ENCODE assay signal across 7 mouse cellular contexts in genomic region chr1:181880752-181881325, GRCm38 (mm10). TPM values are rescaled to one million over a fixed set of nuclear protein-coding genes. Genes with fewer than 3 reads are reported as not detected.
A peak's percentile ranks its signal among the peaks of the same experiment; 100 is the strongest.
DNase-seq lines count a peak whose midpoint lies in the region; ATAC-seq and TF ChIP-seq lines count a peak whose summit lies in the region.

No protein-coding gene starts in this region.

- no peaks in the 10 kb centered on the region for H3K27me3 ChIP-seq in kidney, embryonic 15.5 days
- no peaks in the 10 kb centered on the region for H3K27me3 ChIP-seq in forebrain, embryonic 13.5 days
- H3K27me3 ChIP-seq in midbrain, postnatal 0 days (ENCODE audit: insufficient read depth, low read length): no peaks in the 10 kb centered on the region

- H3K36me3 ChIP-seq in kidney, embryonic 15.5 days: no peaks in the 10 kb centered on the region
- H3K36me3 ChIP-seq in forebrain, embryonic 13.5 days (ENCODE audit: poor library complexity, severe bottlenecking): no peaks in the 10 kb centered on the region
- no peaks in the 10 kb centered on the region for H3K36me3 ChIP-seq in midbrain, postnatal 0 days (ENCODE audit: insufficient read depth, low read length)

- no peaks in the 10 kb centered on the region for H3K9me3 ChIP-seq in kidney, embryonic 15.5 days (replicated peaks)
- H3K9me3 ChIP-seq in forebrain, embryonic 13.5 days (replicated peaks): no peaks in the 10 kb centered on the region
- H3K9me3 ChIP-seq in midbrain, postnatal 0 days (ENCODE audit: low read length): no peaks in the 10 kb centered on the region

- no peak overlapping the region for H3K9ac ChIP-seq in kidney, embryonic 15.5 days
- H3K9ac ChIP-seq in forebrain, embryonic 13.5 days: no peak overlapping the region
- H3K9ac ChIP-seq in midbrain, postnatal 0 days (replicated peaks; ENCODE audit: low read length, poor library complexity, severe bottlenecking): no peak overlapping the region

- no peak overlapping the region for H3K27ac ChIP-seq in kidney, embryonic 15.5 days
- H3K27ac ChIP-seq in forebrain, embryonic 13.5 days: no peak overlapping the region
- H3K27ac ChIP-seq in midbrain, postnatal 0 days (ENCODE audit: low read depth, low read length): no peak overlapping the region

- H3K4me2 ChIP-seq in kidney, embryonic 15.5 days: no peak overlapping the region
- no peak overlapping the region for H3K4me2 ChIP-seq in forebrain, embryonic 13.5 days
- no peak overlapping the region for H3K4me2 ChIP-seq in midbrain, postnatal 0 days (ENCODE audit: low read depth, low read length, poor library complexity, severe bottlenecking)

- WGBS in kidney, embryonic 15.5 days: 58% methylated on average over 15 of the region's 15 CpGs
- 55% methylated on average over 15 of the region's 15 CpGs for WGBS in forebrain, embryonic 13.5 days
- 58% methylated on average over 15 of the region's 15 CpGs for WGBS in midbrain, postnatal 0 days

- H3K4me1 ChIP-seq in kidney, embryonic 15.5 days: 0 out of 2 replicates have a peak, but pooled peaks cover 4% of the 10 kb centered on the region
- H3K4me1 ChIP-seq in forebrain, embryonic 13.5 days: peaks cover 8% of the 10 kb centered on the region; the same call in 1 of the 2 replicates
- H3K4me1 ChIP-seq in midbrain, postnatal 0 days (ENCODE audit: insufficient read depth, low read length): no peaks in the 10 kb centered on the region

- peak; percentile 23 to 39 for DNase-seq in kidney, postnatal 4 days
- peak; percentile 69 for DNase-seq in WW6 (ENCODE audit: low read depth, low spot score)
- peak; percentile 40 for DNase-seq in midbrain, postnatal 0 days (ENCODE audit: low spot score)
- DNase-seq in ovary, postnatal 14 days (ENCODE audit: low spot score): no peak
- no peak for DNase-seq in spleen, adult 18-20 months

- no peak overlapping the region for H3K4me3 ChIP-seq in kidney, embryonic 15.5 days (replicated peaks)
- H3K4me3 ChIP-seq in forebrain, embryonic 13.5 days: no peak overlapping the region
- no peak overlapping the region for H3K4me3 ChIP-seq in midbrain, postnatal 0 days (ENCODE audit: low read depth, low read length)

- peak; percentile 41; the same call in 1 of the 2 replicates for TF ChIP-seq CTCF in midbrain, postnatal 0 days (IDR thresholded peaks at IDR 0.05)

- no peak for ATAC-seq in kidney, embryonic 15.5 days (replicated peaks; ENCODE audit: low FRiP score)
- peak; percentile 52; the same call in 1 of the 2 replicates for ATAC-seq in forebrain, embryonic 13.5 days
- ATAC-seq in midbrain, postnatal 0 days (ENCODE audit: low FRiP score): 0 out of 2 replicates have a peak, but pooled peaks have one; percentile 22

RNA-seq across cellular contexts. Expression of gene Lbr, which starts 38.0 kb away (rescaled TPM):
- polyA plus RNA-seq in kidney, embryonic 15.5 days (2015; fragmentation: Nextera tagmentation; extraction: Ambion mirVana): 112 and 114 TPM in 2 replicates
- polyA plus RNA-seq in forebrain, embryonic 13.5 days (2015; fragmentation: Nextera tagmentation; extraction: Ambion mirVana): 93.6 and 102 TPM in 2 replicates
- total RNA-seq in midbrain, postnatal 0 days (2014; rRNA removed): 22.1 and 22.3 TPM in 2 replicates
- polyA plus RNA-seq in midbrain, postnatal 0 days (2015; fragmentation: Nextera tagmentation; extraction: Ambion mirVana): 20.2 and 20.3 TPM in 2 replicates

Comparison
In these comparisons a context has a peak if more than half of its experiments do, and no peak if none do; other contexts are left out.
1. DNase-seq: peak in kidney, postnatal 4 days (2 of 2), WW6 (single experiment) and midbrain, postnatal 0 days (single experiment); none in ovary, postnatal 14 days (single experiment) and spleen, adult 18-20 months (0 of 2).